ENCODE assay signal across 24 mouse cellular contexts in genomic region chr10:83760535-83760934, GRCm38 (mm10). TPM values are rescaled to one million over a fixed set of nuclear protein-coding genes. Genes with fewer than 3 reads are reported as not detected.
DNase-seq lines count a peak whose midpoint lies in the region; ATAC-seq and TF ChIP-seq lines count a peak whose summit lies in the region.
"Had no signal": no experiment of that assay in that cellular context is flagged by ENCODE, and none has a peak within 500 bp of the region (broad histone marks: within the 10 kb centered on the region; RNA-seq: fewer than 3 reads in every experiment).

No protein-coding gene starts in this region.

- no peak overlapping the region for H3K4me3 ChIP-seq in heart, embryonic 13.5 days
- H3K4me3 ChIP-seq in kidney, postnatal 0 days (replicated peaks; ENCODE audit: low read depth, low read length), result no peak overlapping the region
- no peak overlapping the region for H3K4me3 ChIP-seq in lung, embryonic 16.5 days (ENCODE audit: low read length)
- H3K4me3 ChIP-seq: forebrain, embryonic 13.5 days; hindbrain, embryonic 13.5 days; limb, embryonic 13.5 days; myocyte; neural tube, embryonic 15.5 days; stomach, embryonic 15.5 days had no signal

- 0 out of 2 replicates have a peak, but pooled peaks cover 6% of the 10 kb centered on the region for H3K36me3 ChIP-seq in heart, embryonic 13.5 days
- H3K36me3 ChIP-seq in kidney, postnatal 0 days (ENCODE audit: insufficient read depth, low read length), result no peaks in the 10 kb centered on the region; the same call in 1 of the 2 replicates
- H3K36me3 ChIP-seq in lung, embryonic 16.5 days (ENCODE audit: control insufficient read depth, insufficient read depth, low read length), result 0 out of 2 replicates have a peak, but pooled peaks cover 4% of the 10 kb centered on the region
- H3K36me3 ChIP-seq: neural tube, embryonic 15.5 days; stomach, embryonic 15.5 days had no signal

- ATAC-seq in heart, embryonic 13.5 days (ENCODE audit: extremely low read depth, insufficient number of reproducible peaks, low FRiP score, low TSS enrichment), result no peak
- ATAC-seq in kidney, postnatal 0 days (replicated peaks; ENCODE audit: low FRiP score, low read depth), result no peak
- ATAC-seq in lung, embryonic 16.5 days (ENCODE audit: low read depth), result peak; percentile 70
- ATAC-seq: forebrain, embryonic 13.5 days; midbrain, embryonic 16.5 days had no signal

- DNase-seq in heart, postnatal 10 days, result no peak
- DNase-seq in kidney, postnatal 0 days (ENCODE audit: low spot score), result peak; percentile 64
- DNase-seq in kidney, adult 8-10 months, result no peak
- no peak for DNase-seq in lung, postnatal 36 days
- peak; percentile 14 to 26 for DNase-seq in kidney, postnatal 25 days
- DNase-seq in layer of hippocampus, adult 9-10 months (ENCODE audit: low spot score), result no peak
- DNase-seq: adrenal gland, postnatal 25 days; cerebellum, adult 9-10 months; lung, postnatal 4 days; right cerebral cortex, adult 18-20 months; right cerebral cortex, postnatal 4 days; thymus, postnatal 25 days had no signal

- no peak overlapping the region for H3K4me2 ChIP-seq in heart, embryonic 13.5 days
- no peak overlapping the region for H3K4me2 ChIP-seq in kidney, postnatal 0 days (ENCODE audit: low read length)
- no peak overlapping the region for H3K4me2 ChIP-seq in lung, embryonic 16.5 days (ENCODE audit: low read depth, low read length)
- H3K4me2 ChIP-seq: forebrain, embryonic 13.5 days; heart, embryonic 11.5 days; hindbrain, embryonic 13.5 days; limb, embryonic 13.5 days; neural tube, embryonic 15.5 days; stomach, embryonic 15.5 days had no signal

- no peaks in the 10 kb centered on the region for H3K9me3 ChIP-seq in heart, embryonic 13.5 days
- no peaks in the 10 kb centered on the region for H3K9me3 ChIP-seq in kidney, postnatal 0 days (replicated peaks; ENCODE audit: low read length)
- no peaks in the 10 kb centered on the region for H3K9me3 ChIP-seq in lung, embryonic 16.5 days (ENCODE audit: control insufficient read depth, low read length)
- H3K9me3 ChIP-seq: forebrain, embryonic 13.5 days; hindbrain, embryonic 13.5 days; limb, embryonic 13.5 days; neural tube, embryonic 15.5 days; stomach, embryonic 15.5 days had no signal

- H3K27me3 ChIP-seq in heart, embryonic 13.5 days (replicated peaks), result no peaks in the 10 kb centered on the region
- no peaks in the 10 kb centered on the region for H3K27me3 ChIP-seq in kidney, postnatal 0 days (ENCODE audit: insufficient read depth, low read length)
- H3K27me3 ChIP-seq in lung, embryonic 16.5 days (ENCODE audit: control insufficient read depth, insufficient read depth, low read depth, low read length), result no peaks in the 10 kb centered on the region
- H3K27me3 ChIP-seq: forebrain, embryonic 13.5 days; hindbrain, embryonic 13.5 days; limb, embryonic 13.5 days; neural tube, embryonic 15.5 days; stomach, embryonic 15.5 days had no signal

- H3K27ac ChIP-seq in heart, embryonic 13.5 days (replicated peaks), result no peak overlapping the region
- H3K27ac ChIP-seq in kidney, postnatal 0 days, result no peak overlapping the region
- peak overlapping the region; percentile 7; the same call in 1 of the 2 replicates for H3K27ac ChIP-seq in lung, embryonic 16.5 days (ENCODE audit: low read length)
- H3K27ac ChIP-seq: forebrain, embryonic 13.5 days; hindbrain, embryonic 13.5 days; limb, embryonic 13.5 days; liver, embryonic 14.5 days; neural tube, embryonic 15.5 days; stomach, embryonic 15.5 days had no signal

- H3K4me1 ChIP-seq in heart, embryonic 13.5 days, result peaks cover 24% of the 10 kb centered on the region
- H3K4me1 ChIP-seq in kidney, postnatal 0 days (replicated peaks; ENCODE audit: insufficient read depth, low read length), result 0 out of 2 replicates have a peak, but pooled peaks cover 10% of the 10 kb centered on the region
- H3K4me1 ChIP-seq in lung, embryonic 16.5 days (replicated peaks; ENCODE audit: control insufficient read depth, insufficient read depth, low read length), result peaks cover 20% of the 10 kb centered on the region
- H3K4me1 ChIP-seq: stomach, embryonic 15.5 days had no signal

- WGBS in heart, embryonic 13.5 days, result 42% methylated on average over 2 of the region's 2 CpGs
- 35% methylated on average over 2 of the region's 2 CpGs for WGBS in kidney, postnatal 0 days
- WGBS in lung, embryonic 16.5 days, result 28% methylated on average over 2 of the region's 2 CpGs

- intact Hi-C loops in heart, postnatal 10 days (cut with DNase I), result no loop called here

- no peak for TF ChIP-seq CTCF in kidney, postnatal 0 days (IDR thresholded peaks at IDR 0.05; ENCODE audit: low read depth)

- peak overlapping the region; percentile 50; the same call in 1 of the 2 replicates for H3K9ac ChIP-seq in heart, embryonic 13.5 days
- no peak overlapping the region for H3K9ac ChIP-seq in kidney, postnatal 0 days (ENCODE audit: low read depth, low read length)
- H3K9ac ChIP-seq in lung, embryonic 16.5 days (ENCODE audit: low read length), result no peak overlapping the region
- H3K9ac ChIP-seq: forebrain, embryonic 13.5 days; hindbrain, embryonic 13.5 days; limb, embryonic 13.5 days; liver, embryonic 14.5 days; neural tube, embryonic 15.5 days; stomach, embryonic 15.5 days had no signal

RNA-seq across cellular contexts. Expression of gene 1500009L16Rik, which starts 37.9 kb away (rescaled TPM):
- polyA plus RNA-seq in heart, embryonic 13.5 days (2015; fragmentation: Nextera tagmentation; extraction: Ambion mirVana), result 17.3 and 19.9 TPM in 2 replicates
- 10 to 100 TPM in 1 of 2 experiments, 1 to 10 TPM in 1; 9.1 to 12.8 TPM for total RNA-seq in heart, postnatal 10 days (2021)
- 31.1 and 32.7 TPM in 2 replicates for polyA plus RNA-seq in kidney, postnatal 0 days (2015; fragmentation: Nextera tagmentation; extraction: Ambion mirVana)
- 44.4 and 49.7 TPM in 2 replicates for polyA plus RNA-seq in lung, embryonic 16.5 days (2015; fragmentation: Nextera tagmentation; extraction: Ambion mirVana)
- total RNA-seq: megakaryocyte-erythroid progenitor cell, adult 5-6 weeks had no signal
- polyA plus RNA-seq: myocyte had no signal

Comparison
In these comparisons a context has a peak if more than half of its experiments do, and no peak if none do; other contexts are left out.
1. DNase-seq: peak in kidney, postnatal 0 days (single experiment) and kidney, postnatal 25 days (2 of 2); none in heart, postnatal 10 days (0 of 2), kidney, adult 8-10 months (0 of 2), lung, postnatal 36 days (single experiment) and layer of hippocampus, adult 9-10 months (single experiment).